Mouse (Mus musculus) spleen, adult 2 months (tissue): ENCODE data around the gene 6430548M08Rik.

Experiments
- CTCF ChIP-seq: fragments of 200-500 bp; IDR thresholded peaks from 2 replicates; pipeline ENCODE4 v1.5.1; 2011; ENCODE audit warnings: mild to moderate bottlenecking, inconsistent platforms; ENCODE audit not compliant: insufficient read depth, insufficient read length, insufficient replicate concordance; ENCODE audit errors: extremely low read depth
- POLR2A ChIP-seq: fragments of 200-500 bp; IDR thresholded peaks from 2 replicates; pipeline ENCODE4 v1.6.1; 2011; ENCODE audit warnings: low read depth, low read length, inconsistent platforms

DNA sequence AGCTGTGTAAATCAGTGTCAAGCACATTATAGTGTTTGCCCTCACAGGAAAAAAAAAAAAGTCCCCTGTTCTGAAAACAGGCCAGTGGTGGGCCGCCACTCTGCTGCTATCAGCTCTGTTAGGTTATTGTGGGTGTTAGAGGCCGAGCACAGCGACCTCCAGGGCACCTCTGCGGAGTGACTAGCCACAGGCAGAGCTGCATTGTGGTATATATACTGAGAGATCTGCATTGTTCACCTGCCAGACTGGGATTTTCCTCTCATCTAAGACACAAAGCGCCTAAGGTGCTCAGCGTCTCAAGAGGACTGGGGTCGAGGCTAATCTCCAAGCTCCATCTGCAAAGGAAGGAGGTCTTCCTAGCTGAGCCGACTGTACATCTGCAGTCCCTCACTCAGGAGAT is 49.4 kb downstream of the 6430548M08Rik start:
- TF ChIP-seq POLR2A (no peak), CTCF (no peak)
